Mouse (Mus musculus): ENCODE data around the gene D130052B06Rik. TPM values are rescaled to one million over a fixed set of nuclear protein-coding genes. Genes with fewer than 3 reads are reported as not detected.

The D130052B06Rik gene
- polyA plus RNA-seq (2015; fragmentation: Nextera tagmentation; extraction: Ambion mirVana) = not detected in 2 replicates

DNA sequence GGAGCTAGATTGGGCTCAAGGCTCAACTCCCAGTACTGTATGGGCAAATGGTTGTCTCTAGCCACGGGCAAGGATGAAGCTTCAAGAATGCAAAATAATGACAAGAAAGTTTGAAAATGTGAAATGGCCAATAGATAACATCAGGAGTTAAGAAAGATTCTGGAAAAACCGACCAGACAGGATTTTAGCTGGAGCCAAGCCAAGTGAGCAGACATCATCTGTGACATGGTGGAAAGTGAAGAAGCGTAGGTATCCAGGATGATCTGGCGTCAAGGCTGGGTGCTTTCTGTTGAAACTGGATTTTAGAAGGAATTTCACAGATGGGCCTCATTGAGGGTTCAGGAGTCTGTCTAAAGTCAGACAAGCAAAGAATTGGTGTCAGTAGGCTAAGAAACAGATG, at the start of gene D130052B06Rik:
Gene D130052B06Rik, plus strand, starts transcription at position 317 of the 400 bp plus-strand sequence.
- Histone ChIP-seq H3K4me2 (no peak within 1 kb of the TSS), H3K27ac (replicated peaks) (no peak within 1 kb of the TSS), H3K4me1 (no peaks in the 10 kb centered on the region), H3K9ac (no peak within 1 kb of the TSS), H3K4me3 (no peak within 1 kb of the TSS), H3K27me3 (replicated peaks) (peaks cover 10% of the 10 kb centered on the region), H3K9me3 (no peaks in the 10 kb centered on the region), H3K36me3 (no peaks in the 10 kb centered on the region)
- ATAC-seq (ENCODE audit: extremely low read depth, insufficient number of reproducible peaks, low FRiP score, low TSS enrichment) = no peak
- WGBS = 74% methylated on average over 4 of the region's 4 CpGs

GRCm38 (mm10) chr11:33550861-33551560, 48.1 kb upstream of the D130052B06Rik start:
- WGBS = 47% methylated on average over 14 of the region's 14 CpGs
- no peak overlapping the region for H3K27ac ChIP-seq (replicated peaks)
- no peak overlapping the region for H3K9ac ChIP-seq
- peak overlapping the region; percentile 51 for H3K4me2 ChIP-seq
- no peaks in the 10 kb centered on the region for H3K36me3 ChIP-seq
- peaks cover 9% of the 10 kb centered on the region; the same call in 1 of the 2 replicates for H3K4me1 ChIP-seq
- ATAC-seq (ENCODE audit: extremely low read depth, insufficient number of reproducible peaks, low FRiP score, low TSS enrichment) = no peak
- H3K9me3 ChIP-seq = no peaks in the 10 kb centered on the region
- no peak overlapping the region for H3K4me3 ChIP-seq
- H3K27me3 ChIP-seq (replicated peaks) = no peaks in the 10 kb centered on the region

GRCm38 (mm10) chr11:33554123-33554522, 45.0 kb upstream of the D130052B06Rik start:
- Histone ChIP-seq H3K4me1 (peaks cover 9% of the 10 kb centered on the region; the same call in 1 of the 2 replicates), H3K4me3 (no peak overlapping the region), H3K9me3 (no peaks in the 10 kb centered on the region), H3K27ac (replicated peaks) (no peak overlapping the region), H3K27me3 (replicated peaks) (0 out of 2 replicates have a peak, but pooled peaks cover 2% of the 10 kb centered on the region), H3K4me2 (no peak overlapping the region), H3K36me3 (no peaks in the 10 kb centered on the region), H3K9ac (no peak overlapping the region)
- ATAC-seq (ENCODE audit: extremely low read depth, insufficient number of reproducible peaks, low FRiP score, low TSS enrichment) = no peak
- 76% methylated on average over 8 of the region's 8 CpGs for WGBS

DNA sequence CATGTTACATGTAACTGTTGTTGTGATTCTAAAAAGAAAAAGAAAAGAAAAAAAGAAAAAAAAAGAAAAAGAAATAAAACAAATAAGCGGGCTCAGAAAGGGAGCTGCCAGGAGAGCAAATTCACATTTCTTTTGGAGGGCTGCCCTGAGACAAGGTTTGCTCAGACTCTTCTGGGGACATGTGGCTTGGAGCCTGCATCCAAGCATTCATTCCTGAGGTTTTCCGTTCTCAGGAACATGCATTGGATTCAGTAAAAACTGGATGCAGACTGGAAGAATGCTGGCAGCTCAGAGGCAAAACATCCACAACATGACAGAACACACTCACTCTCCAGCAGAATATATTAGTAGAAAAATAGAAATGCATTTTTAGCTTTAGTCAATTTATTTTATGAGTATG, 35.2 kb upstream of the D130052B06Rik start:
- H3K9me3 ChIP-seq = peaks cover 6% of the 10 kb centered on the region; the same call in 1 of the 2 replicates
- H3K4me2 ChIP-seq = no peak overlapping the region
- ATAC-seq (ENCODE audit: extremely low read depth, insufficient number of reproducible peaks, low FRiP score, low TSS enrichment) = no peak
- no peak overlapping the region for H3K9ac ChIP-seq
- no peak overlapping the region for H3K27ac ChIP-seq (replicated peaks)
- no peaks in the 10 kb centered on the region for H3K4me1 ChIP-seq
- 68% methylated on average over 2 of the region's 2 CpGs for WGBS
- no peaks in the 10 kb centered on the region for H3K36me3 ChIP-seq
- H3K4me3 ChIP-seq = no peak overlapping the region
- H3K27me3 ChIP-seq (replicated peaks) = no peaks in the 10 kb centered on the region

GRCm38 (mm10) chr11:33570413-33570812, 28.7 kb upstream of the D130052B06Rik start:
- H3K4me1 ChIP-seq = no peaks in the 10 kb centered on the region
- H3K4me3 ChIP-seq = no peak overlapping the region
- ATAC-seq (ENCODE audit: extremely low read depth, insufficient number of reproducible peaks, low FRiP score, low TSS enrichment) = no peak
- H3K27ac ChIP-seq (replicated peaks) = no peak overlapping the region
- H3K4me2 ChIP-seq = no peak overlapping the region
- no peaks in the 10 kb centered on the region for H3K27me3 ChIP-seq (replicated peaks)
- no peaks in the 10 kb centered on the region for H3K36me3 ChIP-seq
- H3K9me3 ChIP-seq = peaks cover 3% of the 10 kb centered on the region; the same call in 1 of the 2 replicates
- H3K9ac ChIP-seq = no peak overlapping the region

- H3K4me3 ChIP-seq = no peak overlapping the region
- peaks cover 13% of the 10 kb centered on the region for H3K27me3 ChIP-seq (replicated peaks)
- H3K4me2 ChIP-seq = no peak overlapping the region
- 65% methylated on average over 3 of the region's 3 CpGs for WGBS
- H3K27ac ChIP-seq (replicated peaks) = no peak overlapping the region
- H3K36me3 ChIP-seq = no peaks in the 10 kb centered on the region
- H3K9me3 ChIP-seq = peaks cover 3% of the 10 kb centered on the region; the same call in 1 of the 2 replicates
- H3K9ac ChIP-seq = no peak overlapping the region
- H3K4me1 ChIP-seq = no peaks in the 10 kb centered on the region
- no peak for ATAC-seq (ENCODE audit: extremely low read depth, insufficient number of reproducible peaks, low FRiP score, low TSS enrichment)
These were observed 24.2 kb upstream of the D130052B06Rik start for GRCm38 (mm10) chr11:33574944-33575343.

DNA sequence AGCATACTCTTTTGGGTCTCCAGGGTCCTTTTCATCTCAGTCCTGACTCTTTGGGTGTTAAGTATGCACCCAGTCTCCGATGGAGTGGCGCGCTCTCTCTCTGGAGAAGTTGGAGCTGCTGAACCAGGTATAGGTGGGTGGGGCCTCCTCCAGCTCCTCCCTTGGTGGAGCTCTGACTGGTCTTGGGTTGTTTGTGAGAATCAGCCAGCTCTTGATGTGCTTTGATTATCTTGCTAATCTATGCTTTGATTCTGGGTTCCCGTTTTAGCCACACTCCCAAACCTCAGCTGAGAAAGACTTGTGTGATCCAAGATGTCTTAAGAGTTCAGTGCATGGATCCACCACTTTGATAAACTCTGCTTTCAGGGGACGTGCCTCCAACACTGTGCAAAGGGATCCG, 20.2 kb upstream of the D130052B06Rik start, which contains the start of gene Gabrp:
Gene Gabrp, minus strand, starts transcription at position 101 of the 400 bp plus-strand sequence.
- Histone ChIP-seq H3K9me3 (peaks cover 3% of the 10 kb centered on the region; the same call in 1 of the 2 replicates), H3K27ac (replicated peaks) (no peak within 1 kb of the TSS), H3K4me3 (no peak within 1 kb of the TSS), H3K36me3 (no peaks in the 10 kb centered on the region), H3K4me2 (no peak within 1 kb of the TSS), H3K9ac (no peak within 1 kb of the TSS), H3K4me1 (no peaks in the 10 kb centered on the region), H3K27me3 (replicated peaks) (peaks cover 14% of the 10 kb centered on the region)
- WGBS = 48% methylated on average over 6 of the region's 6 CpGs
- ATAC-seq (ENCODE audit: extremely low read depth, insufficient number of reproducible peaks, low FRiP score, low TSS enrichment) = no peak

GRCm38 (mm10) chr11:33579621-33580020, 19.5 kb upstream of the D130052B06Rik start:
- H3K27me3 ChIP-seq (replicated peaks) = peaks cover 14% of the 10 kb centered on the region

GRCm38 (mm10) chr11:33586614-33587013, 12.5 kb upstream of the D130052B06Rik start:
- H3K36me3 ChIP-seq = no peaks in the 10 kb centered on the region
- H3K9ac ChIP-seq = no peak overlapping the region
- no peaks in the 10 kb centered on the region for H3K9me3 ChIP-seq
- no peak overlapping the region for H3K4me2 ChIP-seq
- ATAC-seq (ENCODE audit: extremely low read depth, insufficient number of reproducible peaks, low FRiP score, low TSS enrichment) = no peak
- H3K27me3 ChIP-seq (replicated peaks) = no peaks in the 10 kb centered on the region
- 67% methylated on average over 6 of the region's 6 CpGs for WGBS
- H3K27ac ChIP-seq (replicated peaks) = no peak overlapping the region
- no peaks in the 10 kb centered on the region for H3K4me1 ChIP-seq
- no peak overlapping the region for H3K4me3 ChIP-seq

More at GRCm38 (mm10) chr11:33579621-33580020, 19.5 kb upstream of the D130052B06Rik start:
- no peak overlapping the region for H3K4me3 ChIP-seq
- 41% methylated on average over 3 of the region's 3 CpGs for WGBS
- no peak overlapping the region for H3K27ac ChIP-seq (replicated peaks)
- ATAC-seq (ENCODE audit: extremely low read depth, insufficient number of reproducible peaks, low FRiP score, low TSS enrichment) = no peak
- no peak overlapping the region for H3K4me2 ChIP-seq
- H3K9me3 ChIP-seq = peaks cover 3% of the 10 kb centered on the region; the same call in 1 of the 2 replicates
- H3K4me1 ChIP-seq = no peaks in the 10 kb centered on the region
- H3K9ac ChIP-seq = no peak overlapping the region
- no peaks in the 10 kb centered on the region for H3K36me3 ChIP-seq

DNA sequence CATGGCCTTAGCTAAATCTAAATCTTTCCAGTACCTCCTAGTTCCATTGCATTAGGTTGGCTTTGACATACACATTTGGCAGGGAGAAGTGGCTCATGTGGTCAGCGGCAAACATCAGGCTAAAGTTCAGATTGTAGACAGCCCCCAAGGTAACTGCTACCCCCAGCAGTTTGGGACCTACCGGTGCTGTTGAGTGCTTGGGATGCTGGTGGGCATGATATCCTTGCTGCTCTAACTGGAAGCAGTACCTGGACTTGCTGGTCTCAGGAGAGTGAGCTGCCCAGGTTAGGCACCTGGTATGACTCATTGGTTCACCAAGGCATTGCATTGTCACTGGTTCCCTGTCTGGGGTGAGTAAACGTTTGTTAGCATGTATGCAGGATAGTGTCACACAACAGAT, 8.3 kb upstream of the D130052B06Rik start:
- no peaks in the 10 kb centered on the region for H3K4me1 ChIP-seq
- no peak overlapping the region for H3K9ac ChIP-seq
- no peak overlapping the region for H3K4me2 ChIP-seq
- 81% methylated on average over 3 of the region's 3 CpGs for WGBS
- no peak overlapping the region for H3K4me3 ChIP-seq
- no peaks in the 10 kb centered on the region for H3K36me3 ChIP-seq
- H3K9me3 ChIP-seq = no peaks in the 10 kb centered on the region
- H3K27me3 ChIP-seq (replicated peaks) = peaks cover 6% of the 10 kb centered on the region; the same call in 1 of the 2 replicates
- ATAC-seq (ENCODE audit: extremely low read depth, insufficient number of reproducible peaks, low FRiP score, low TSS enrichment) = no peak
- H3K27ac ChIP-seq (replicated peaks) = no peak overlapping the region

- H3K36me3 ChIP-seq = no peaks in the 10 kb centered on the region
- no peak overlapping the region for H3K9ac ChIP-seq
- no peak overlapping the region for H3K27ac ChIP-seq (replicated peaks)
- WGBS = 67% methylated on average over 4 of the region's 4 CpGs
- no peak for ATAC-seq (ENCODE audit: extremely low read depth, insufficient number of reproducible peaks, low FRiP score, low TSS enrichment)
- H3K27me3 ChIP-seq (replicated peaks) = peaks cover 7% of the 10 kb centered on the region
- no peaks in the 10 kb centered on the region for H3K9me3 ChIP-seq
- no peak overlapping the region for H3K4me2 ChIP-seq
- H3K4me1 ChIP-seq = no peaks in the 10 kb centered on the region
- H3K4me3 ChIP-seq = no peak overlapping the region
These were observed 6.3 kb upstream of the D130052B06Rik start for GRCm38 (mm10) chr11:33592826-33593225.

DNA sequence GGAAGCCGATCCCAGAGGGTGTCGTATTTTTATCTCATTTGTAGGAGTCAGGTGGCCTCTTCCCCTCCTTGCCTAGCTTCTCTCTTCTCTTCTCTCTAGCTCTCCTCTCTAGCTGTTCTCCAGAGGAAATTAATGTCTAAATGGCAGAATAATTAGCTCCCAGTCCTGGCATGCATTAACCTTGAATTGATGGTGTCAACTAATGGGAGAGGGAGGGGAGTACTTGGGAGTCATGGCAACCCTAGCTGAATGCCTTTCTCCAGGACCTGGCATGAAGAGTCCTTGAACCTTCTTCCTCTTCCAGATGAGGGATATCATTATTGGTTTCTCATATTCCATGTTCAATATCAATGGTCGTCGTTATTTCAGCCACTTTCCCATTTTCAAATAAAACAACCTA, 2.4 kb upstream of the D130052B06Rik start:
- Histone ChIP-seq H3K4me1 (no peaks in the 10 kb centered on the region), H3K27me3 (replicated peaks) (peaks cover 10% of the 10 kb centered on the region), H3K36me3 (no peaks in the 10 kb centered on the region), H3K4me2 (no peak overlapping the region), H3K9ac (no peak overlapping the region), H3K4me3 (no peak overlapping the region), H3K27ac (replicated peaks) (no peak overlapping the region), H3K9me3 (no peaks in the 10 kb centered on the region)
- 76% methylated on average over 4 of the region's 4 CpGs for WGBS
- ATAC-seq (ENCODE audit: extremely low read depth, insufficient number of reproducible peaks, low FRiP score, low TSS enrichment) = no peak

All from heart, embryonic 13.5 days (tissue).